Mouse (Mus musculus): ENCODE data around the gene Wdr72. TPM values are rescaled to one million over a fixed set of nuclear protein-coding genes. Genes with fewer than 3 reads are reported as not detected.

Gene Wdr72
- total and polyA plus RNA-seq, 2 experiments from 2014 or later = 1.7 to 1.9 TPM

DNA sequence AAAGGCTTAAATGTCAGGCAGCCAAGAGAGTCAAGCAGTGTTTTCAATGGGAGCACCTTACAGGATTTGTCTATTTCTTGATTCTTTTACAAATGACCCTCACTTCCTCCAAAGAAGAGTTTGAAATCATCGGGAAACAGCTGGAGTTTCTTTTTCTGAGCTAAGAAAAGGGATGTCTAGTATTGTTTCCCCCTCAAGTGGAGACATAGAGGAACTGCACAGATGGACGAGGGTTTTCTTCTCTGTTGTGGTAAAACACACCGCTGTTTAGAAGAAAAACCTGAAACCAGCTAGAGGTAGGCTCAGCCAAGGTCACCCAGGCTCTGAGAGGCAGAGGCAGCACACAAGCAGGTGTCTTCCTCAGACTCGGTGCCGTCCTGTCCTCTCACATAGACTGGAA lies 29.9 kb upstream of the Wdr72 start:
- H3K27me3 ChIP-seq (ENCODE audit: control insufficient read depth, insufficient read depth, low read length) = no peaks in the 10 kb centered on the region
- 23% methylated on average over 5 of the region's 5 CpGs for WGBS
- H3K4me1 ChIP-seq (ENCODE audit: control insufficient read depth, insufficient read depth) = no peaks in the 10 kb centered on the region
- H3K4me3 ChIP-seq (ENCODE audit: low read depth, low read length) = no peak overlapping the region
- H3K36me3 ChIP-seq (replicated peaks; ENCODE audit: control insufficient read depth, insufficient read depth, low read length) = no peaks in the 10 kb centered on the region
- H3K9me3 ChIP-seq (replicated peaks; ENCODE audit: control insufficient read depth, low read length) = no peaks in the 10 kb centered on the region
- peak; percentile 13 for DNase-seq (ENCODE audit: low spot score)
- no peak for ATAC-seq (ENCODE audit: insufficient read depth, low read depth)
- no peak overlapping the region for H3K27ac ChIP-seq (ENCODE audit: low read depth)
- peak overlapping the region; percentile 2; the same call in 1 of the 2 replicates for H3K4me2 ChIP-seq (ENCODE audit: low read depth, low read length)
- H3K9ac ChIP-seq (replicated peaks; ENCODE audit: low read depth, low read length) = no peak overlapping the region
- TF ChIP-seq CTCF (IDR thresholded peaks at IDR 0.05; ENCODE audit: low read depth) (peak; percentile 58), EP300 (IDR thresholded peaks at IDR 0.05; ENCODE audit: low read depth) (no peak)

DNA sequence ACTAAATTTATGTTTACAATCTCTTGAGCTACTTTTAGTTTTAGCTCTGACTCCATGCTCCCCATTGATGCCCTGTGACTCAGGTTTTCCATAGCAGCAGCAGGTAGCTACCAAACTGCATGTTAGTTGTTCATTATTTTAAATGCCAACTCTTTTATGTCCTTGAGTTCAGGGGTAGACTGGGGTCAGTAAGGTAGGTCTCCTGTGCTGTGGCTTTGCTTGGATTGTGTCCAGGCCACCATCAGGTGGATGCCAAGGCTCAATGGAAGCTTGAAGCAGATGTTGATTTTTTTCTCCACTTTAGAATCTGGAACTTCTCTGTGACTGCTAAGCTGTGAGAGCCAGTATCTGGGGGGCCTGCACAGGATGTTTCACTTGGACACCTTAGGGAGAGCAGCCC lies 8.6 kb upstream of the Wdr72 start:
- no peak overlapping the region for H3K4me2 ChIP-seq (ENCODE audit: low read depth, low read length)
- no peak for DNase-seq (ENCODE audit: low spot score)
- no peaks in the 10 kb centered on the region for H3K9me3 ChIP-seq (replicated peaks; ENCODE audit: control insufficient read depth, low read length)
- no peaks in the 10 kb centered on the region for H3K36me3 ChIP-seq (replicated peaks; ENCODE audit: control insufficient read depth, insufficient read depth, low read length)
- H3K4me3 ChIP-seq (ENCODE audit: low read depth, low read length) = no peak overlapping the region
- no peak for TF ChIP-seq CTCF (IDR thresholded peaks at IDR 0.05; ENCODE audit: low read depth)
- TF ChIP-seq EP300 (IDR thresholded peaks at IDR 0.05; ENCODE audit: low read depth) = no peak
- H3K27ac ChIP-seq (ENCODE audit: low read depth) = no peak overlapping the region
- H3K27me3 ChIP-seq (ENCODE audit: control insufficient read depth, insufficient read depth, low read length) = no peaks in the 10 kb centered on the region
- no peaks in the 10 kb centered on the region for H3K4me1 ChIP-seq (ENCODE audit: control insufficient read depth, insufficient read depth)
- no peak overlapping the region for H3K9ac ChIP-seq (replicated peaks; ENCODE audit: low read depth, low read length)
- ATAC-seq (ENCODE audit: insufficient read depth, low read depth) = no peak

DNA sequence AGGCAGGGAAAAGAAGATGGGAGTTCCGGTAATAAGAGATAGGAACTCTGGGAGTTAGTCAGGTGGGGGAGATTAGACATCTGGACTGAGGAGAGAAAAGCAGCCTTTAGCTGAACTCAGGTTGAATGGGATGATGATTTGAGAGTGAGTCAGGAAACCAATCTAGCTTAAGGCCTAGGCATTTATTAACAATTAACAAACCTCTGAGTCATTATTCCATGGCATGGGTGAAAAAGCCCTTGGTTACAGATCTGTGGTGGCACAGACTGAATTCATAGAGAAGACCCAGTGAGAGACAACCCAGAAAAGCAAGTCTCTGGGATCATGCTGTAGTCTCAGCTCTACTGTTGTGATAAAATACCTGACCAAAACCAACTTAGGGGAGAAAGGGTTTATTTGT lies 7.5 kb upstream of the Wdr72 start:
- no peak for ATAC-seq (ENCODE audit: insufficient read depth, low read depth)
- TF ChIP-seq EP300 (IDR thresholded peaks at IDR 0.05; ENCODE audit: low read depth) (no peak), CTCF (IDR thresholded peaks at IDR 0.05; ENCODE audit: low read depth) (no peak)
- no peak overlapping the region for H3K4me3 ChIP-seq (ENCODE audit: low read depth, low read length)
- H3K9me3 ChIP-seq (replicated peaks; ENCODE audit: control insufficient read depth, low read length) = no peaks in the 10 kb centered on the region
- H3K36me3 ChIP-seq (replicated peaks; ENCODE audit: control insufficient read depth, insufficient read depth, low read length) = no peaks in the 10 kb centered on the region
- H3K4me1 ChIP-seq (ENCODE audit: control insufficient read depth, insufficient read depth) = no peaks in the 10 kb centered on the region
- no peak overlapping the region for H3K4me2 ChIP-seq (ENCODE audit: low read depth, low read length)
- WGBS = 74% methylated on average over 1 of the region's 1 CpGs
- H3K27ac ChIP-seq (ENCODE audit: low read depth) = no peak overlapping the region
- DNase-seq (ENCODE audit: low spot score) = no peak
- no peaks in the 10 kb centered on the region for H3K27me3 ChIP-seq (ENCODE audit: control insufficient read depth, insufficient read depth, low read length)
- no peak overlapping the region for H3K9ac ChIP-seq (replicated peaks; ENCODE audit: low read depth, low read length)

DNA sequence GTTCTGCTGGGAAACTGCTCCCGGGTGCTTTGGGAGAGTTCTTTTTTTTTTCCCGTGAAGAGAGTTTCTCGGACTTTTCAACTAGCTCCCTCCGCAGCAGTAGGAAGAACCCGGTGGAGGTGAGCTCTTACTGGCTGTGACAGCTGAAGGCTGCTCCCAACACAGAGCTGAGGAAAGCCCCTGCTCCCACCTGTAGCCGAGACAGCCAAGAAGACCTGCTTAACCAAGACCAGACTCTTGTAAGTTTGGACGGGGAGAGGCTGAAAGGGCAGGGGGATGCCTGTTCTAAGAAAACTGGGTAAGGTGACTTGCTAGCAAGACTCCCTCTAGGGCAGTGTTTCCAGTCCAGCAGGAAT lies 283 bp downstream of the Wdr72 start:
- Histone ChIP-seq H3K9me3 (replicated peaks; ENCODE audit: control insufficient read depth, low read length) (no peaks in the 10 kb centered on the region), H3K4me1 (ENCODE audit: control insufficient read depth, insufficient read depth) (no peaks in the 10 kb centered on the region), H3K4me3 (ENCODE audit: low read depth, low read length) (peak overlapping the region; percentile 45), H3K27me3 (ENCODE audit: control insufficient read depth, insufficient read depth, low read length) (no peaks in the 10 kb centered on the region), H3K4me2 (ENCODE audit: low read depth, low read length) (peak overlapping the region; percentile 70), H3K27ac (ENCODE audit: low read depth) (no peak overlapping the region), H3K36me3 (replicated peaks; ENCODE audit: control insufficient read depth, insufficient read depth, low read length) (no peaks in the 10 kb centered on the region), H3K9ac (replicated peaks; ENCODE audit: low read depth, low read length) (0 out of 2 replicates have a peak overlapping the region, but pooled peaks have one; percentile 38)
- DNase-seq (ENCODE audit: low spot score) (no peak), ATAC-seq (ENCODE audit: insufficient read depth, low read depth) (no peak)
- WGBS = 3% methylated on average over 7 of the region's 7 CpGs
- TF ChIP-seq EP300 (IDR thresholded peaks at IDR 0.05; ENCODE audit: low read depth) = no peak
- TF ChIP-seq CTCF (IDR thresholded peaks at IDR 0.05; ENCODE audit: low read depth) = no peak

- ATAC-seq (ENCODE audit: insufficient read depth, low read depth) (no peak), DNase-seq (ENCODE audit: low spot score) (no peak)
- 80% methylated on average over 9 of the region's 9 CpGs for WGBS
- no peaks in the 10 kb centered on the region for H3K36me3 ChIP-seq (replicated peaks; ENCODE audit: control insufficient read depth, insufficient read depth, low read length)
- H3K27me3 ChIP-seq (ENCODE audit: control insufficient read depth, insufficient read depth, low read length) = no peaks in the 10 kb centered on the region
- H3K9ac ChIP-seq (replicated peaks; ENCODE audit: low read depth, low read length) = no peak overlapping the region
- H3K4me2 ChIP-seq (ENCODE audit: low read depth, low read length) = no peak overlapping the region
- no peak overlapping the region for H3K4me3 ChIP-seq (ENCODE audit: low read depth, low read length)
- no peaks in the 10 kb centered on the region for H3K9me3 ChIP-seq (replicated peaks; ENCODE audit: control insufficient read depth, low read length)
- H3K4me1 ChIP-seq (ENCODE audit: control insufficient read depth, insufficient read depth) = no peaks in the 10 kb centered on the region
- no peak overlapping the region for H3K27ac ChIP-seq (ENCODE audit: low read depth)
- no peak for TF ChIP-seq EP300 (IDR thresholded peaks at IDR 0.05; ENCODE audit: low read depth)
- no peak for TF ChIP-seq CTCF (IDR thresholded peaks at IDR 0.05; ENCODE audit: low read depth)
Observed at GRCm38 (mm10) chr9:74112526-74112925, 2.4 kb downstream of the Wdr72 start.

GRCm38 (mm10) chr9:74126222-74126621 lies 16.1 kb downstream of the Wdr72 start:
- TF ChIP-seq EP300 (IDR thresholded peaks at IDR 0.05; ENCODE audit: low read depth) = no peak
- TF ChIP-seq CTCF (IDR thresholded peaks at IDR 0.05; ENCODE audit: low read depth) = no peak
- Histone ChIP-seq H3K9me3 (replicated peaks; ENCODE audit: control insufficient read depth, low read length) (no peaks in the 10 kb centered on the region), H3K9ac (replicated peaks; ENCODE audit: low read depth, low read length) (no peak overlapping the region), H3K4me1 (ENCODE audit: control insufficient read depth, insufficient read depth) (no peaks in the 10 kb centered on the region), H3K36me3 (replicated peaks; ENCODE audit: control insufficient read depth, insufficient read depth, low read length) (no peaks in the 10 kb centered on the region), H3K27ac (ENCODE audit: low read depth) (no peak overlapping the region), H3K4me3 (ENCODE audit: low read depth, low read length) (no peak overlapping the region), H3K4me2 (ENCODE audit: low read depth, low read length) (no peak overlapping the region), H3K27me3 (ENCODE audit: control insufficient read depth, insufficient read depth, low read length) (no peaks in the 10 kb centered on the region)
- DNase-seq (ENCODE audit: low spot score) (no peak), ATAC-seq (ENCODE audit: insufficient read depth, low read depth) (no peak)
- WGBS = 54% methylated on average over 5 of the region's 5 CpGs
